Mouse (Mus musculus): ENCODE measurements around the gene Art3.
"Not testable (repeated sequence)": the region's sequence is repeated elsewhere in the genome, so short reads cannot be mapped to it uniquely, and the experiment has no call there.

The Art3 gene

GRCm38 (mm10) chr5:92336743-92337142 is 5.1 kb downstream of the Art3 start:
- DNase-seq (ENCODE audit: low spot score in 2 of 2) = no peak

GRCm38 (mm10) chr5:92340606-92341005 is 9.0 kb downstream of the Art3 start:
- no peak for DNase-seq (ENCODE audit: low spot score in 2 of 2)

DNA sequence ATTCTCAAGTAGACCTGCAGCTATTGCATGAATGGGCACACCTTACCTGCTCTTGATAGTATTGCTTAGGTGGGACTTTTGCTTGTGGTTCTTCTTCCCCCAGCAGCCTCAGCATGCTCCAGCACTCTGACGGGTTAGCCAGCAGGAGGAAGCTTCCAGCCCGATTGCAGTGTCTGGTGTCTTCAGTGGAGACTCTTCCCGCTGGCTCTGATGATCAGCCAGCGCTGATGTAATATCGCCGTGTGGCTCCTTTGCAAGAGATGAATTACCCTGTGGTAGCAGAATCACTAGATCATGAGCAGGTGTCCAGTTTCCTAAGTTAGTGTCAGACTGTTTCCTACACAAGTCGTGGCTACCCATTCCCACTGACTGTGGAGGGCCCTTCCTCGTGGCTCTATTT is 13.4 kb downstream of the Art3 start:
- DNase-seq (ENCODE audit: low spot score in 2 of 2) = no peak

DNA sequence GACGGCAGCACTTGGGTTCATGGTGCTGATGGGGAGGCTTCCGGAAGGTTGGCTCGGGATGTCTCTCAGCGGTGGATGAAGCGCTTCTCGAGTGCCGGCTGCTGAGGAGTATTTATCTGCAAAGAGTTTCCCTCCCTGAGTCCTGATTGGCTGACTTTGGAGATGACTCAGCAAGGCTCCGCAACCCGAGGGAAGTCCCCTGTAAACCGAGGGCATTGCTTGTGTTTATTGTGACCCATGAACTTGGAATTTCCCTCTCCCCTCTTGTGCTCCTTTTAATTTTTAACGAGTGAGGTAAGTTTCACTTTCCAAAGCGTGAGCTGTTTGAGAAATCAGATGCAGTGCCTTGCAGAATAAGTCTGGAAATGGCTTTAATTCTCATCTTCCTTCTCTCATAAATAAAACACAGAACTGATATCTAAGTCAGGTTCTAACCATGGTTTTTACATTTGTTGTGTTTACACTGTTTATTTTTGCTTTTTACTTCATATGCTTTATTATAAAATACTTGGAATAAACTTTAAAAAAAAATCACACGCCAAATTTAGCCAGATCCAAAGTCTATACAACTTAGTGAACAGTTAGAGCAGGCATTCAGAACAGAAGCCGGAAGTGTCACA is 17.3 kb downstream of the Art3 start, which contains the start of gene Cxcl10:
Cxcl10 (minus strand) TSS at position 96 of the 620 bp plus-strand sequence.
- peak in 1 of 2 experiments; percentile 28 for DNase-seq (ENCODE audit: low spot score in 2 of 2)

GRCm38 (mm10) chr5:92349731-92350130 is 18.1 kb downstream of the Art3 start:
- DNase-seq (ENCODE audit: low spot score in 2 of 2) = no peak

DNA sequence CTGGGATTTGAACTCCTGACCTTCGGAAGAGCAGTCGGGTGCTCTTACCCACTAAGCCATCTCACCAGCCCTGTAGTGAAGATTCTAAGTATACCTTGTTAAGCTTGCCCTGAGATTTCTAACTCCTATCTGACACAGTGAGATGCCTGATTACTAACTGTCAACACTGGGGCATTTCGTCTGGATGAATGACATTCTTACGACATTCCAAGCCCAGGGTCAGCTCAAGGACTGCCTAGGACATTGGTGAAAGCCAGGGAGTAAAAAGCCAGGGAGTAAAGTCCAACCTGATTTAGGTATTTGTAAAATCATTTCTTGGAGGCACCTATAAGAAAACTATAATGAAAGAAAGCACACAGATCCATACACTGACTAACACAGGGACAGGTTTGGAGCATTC is 21.1 kb downstream of the Art3 start:
- not testable (repeated sequence) for DNase-seq (ENCODE audit: low spot score in 2 of 2)

- DNase-seq (ENCODE audit: low spot score in 2 of 2) = no peak
Measured at GRCm38 (mm10) chr5:92353517-92353916, 21.9 kb downstream of the Art3 start.

- no peak for DNase-seq (ENCODE audit: low spot score in 2 of 2)
Measured at GRCm38 (mm10) chr5:92358033-92358432, 26.4 kb downstream of the Art3 start.

DNA sequence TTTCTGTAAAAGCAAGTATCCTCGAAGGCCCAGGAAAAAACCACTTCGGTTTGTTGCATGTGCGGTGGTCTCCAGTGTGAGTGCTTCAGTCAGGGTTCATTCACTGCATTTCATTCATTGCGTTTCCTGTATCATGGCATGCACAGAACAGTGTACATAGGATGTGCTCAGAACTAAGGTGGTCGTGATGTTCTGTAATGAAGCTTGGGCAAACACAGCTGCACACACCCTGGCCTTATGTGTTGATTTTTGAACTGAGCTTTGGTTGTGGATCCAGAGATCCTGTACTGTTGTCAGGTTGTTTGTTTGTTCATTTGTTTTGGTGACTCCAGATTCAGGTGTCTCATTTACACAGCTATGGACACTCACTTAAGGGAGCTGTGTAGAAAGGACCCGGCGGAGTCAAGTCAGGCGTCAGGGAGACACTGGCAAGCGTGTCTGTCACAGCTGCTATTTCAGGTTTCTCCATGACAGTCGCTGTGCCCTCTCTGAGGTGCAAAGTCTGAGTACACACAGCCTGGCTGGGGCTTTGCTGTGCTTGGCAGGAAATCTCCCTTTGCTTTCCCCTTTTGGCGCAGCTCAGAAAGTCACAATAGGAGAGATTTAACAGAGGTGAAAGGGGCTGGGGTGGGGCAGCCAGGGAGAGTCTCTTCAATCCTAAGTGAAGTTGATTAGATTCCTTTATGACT is 27.3 kb downstream of the Art3 start:
- no peak for DNase-seq (ENCODE audit: low spot score in 2 of 2)

DNA sequence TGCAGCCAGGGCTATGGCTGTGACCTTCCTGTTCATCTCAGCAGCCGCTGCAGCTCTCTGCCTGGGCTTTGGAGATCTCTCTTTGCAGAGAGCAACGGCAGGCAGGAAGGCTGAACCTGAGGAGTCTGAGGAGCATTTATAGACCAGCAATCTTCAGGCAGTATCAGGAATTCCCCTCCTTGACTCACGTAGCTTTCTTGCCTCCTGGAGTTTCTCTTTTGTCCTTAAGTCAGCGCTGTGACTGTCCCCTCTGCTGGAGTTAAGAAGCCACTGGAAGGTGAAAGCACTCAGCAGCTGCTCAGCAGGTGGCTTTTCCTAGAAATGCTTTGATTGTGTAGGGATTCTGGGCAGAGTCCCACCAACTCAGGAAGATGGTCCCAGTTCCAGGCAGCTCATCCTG is 31.6 kb downstream of the Art3 start:
- no peak for DNase-seq (ENCODE audit: low spot score in 2 of 2)

DNA sequence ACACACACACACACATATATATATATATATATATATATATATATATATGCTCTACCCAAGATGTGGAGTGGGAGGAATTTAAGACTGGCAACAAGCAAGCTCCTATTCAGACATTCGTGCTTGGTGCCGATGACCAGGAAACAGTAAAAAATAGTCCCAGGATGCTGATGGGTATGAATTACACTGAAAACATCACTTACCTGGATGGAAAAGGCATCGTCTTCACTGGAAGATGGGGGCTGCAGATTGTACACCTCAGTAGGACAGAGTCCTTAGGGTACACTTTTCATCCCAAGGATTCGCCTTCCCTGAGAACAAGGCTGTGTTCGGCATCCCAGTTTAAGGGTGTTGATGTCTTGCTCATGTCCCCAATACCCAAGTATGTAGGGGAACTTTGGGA is 32.4 kb downstream of the Art3 start:
- no peak for DNase-seq (ENCODE audit: low spot score in 2 of 2)

DNA sequence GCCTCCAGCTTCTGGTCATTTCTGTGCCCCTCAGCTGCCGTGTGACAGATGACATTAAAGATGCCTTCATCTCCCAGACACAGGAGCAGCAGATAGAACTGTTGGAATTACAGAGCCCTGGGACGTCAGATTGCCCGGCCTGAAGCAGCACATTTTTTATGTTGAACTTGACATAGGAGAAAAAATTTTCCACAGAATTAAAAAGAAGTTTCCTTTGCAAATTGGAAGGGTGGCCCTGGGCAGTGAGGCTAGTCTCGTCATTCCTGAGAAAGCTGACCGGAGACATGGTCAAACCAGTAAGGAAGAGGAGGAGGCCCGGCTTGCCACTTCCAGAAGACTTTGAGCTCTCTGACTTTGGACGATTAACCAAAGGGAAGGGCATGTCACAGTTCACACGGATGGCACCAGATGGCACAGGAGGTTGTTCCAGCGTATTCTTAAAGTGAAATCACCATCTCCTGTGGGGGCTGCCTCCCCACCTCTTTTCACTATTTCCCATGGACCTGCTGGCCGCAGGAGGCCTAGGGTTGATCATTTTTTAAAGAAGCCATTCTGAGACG is 33.6 kb downstream of the Art3 start:
- DNase-seq (ENCODE audit: low spot score in 2 of 2) = no peak

DNA sequence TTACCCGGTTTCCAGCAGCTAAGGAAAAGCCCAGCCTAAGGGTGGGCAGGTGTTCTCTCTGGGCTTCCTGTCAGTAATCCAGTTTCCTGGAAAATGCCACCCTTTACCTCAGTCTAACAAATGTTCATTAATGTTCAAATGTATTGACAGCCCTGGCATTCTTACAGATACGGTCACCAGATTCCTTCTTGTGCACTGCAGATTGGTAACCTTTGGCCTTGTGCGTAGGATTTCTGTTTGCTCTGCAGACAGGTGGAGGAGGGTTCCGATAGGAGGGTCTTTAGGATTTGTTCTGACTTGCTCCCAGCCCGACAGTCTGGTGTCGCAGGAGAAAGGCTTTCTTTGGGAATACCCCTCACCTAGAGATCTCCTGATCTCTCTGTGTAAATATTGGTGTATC is 34.9 kb downstream of the Art3 start:
- DNase-seq (ENCODE audit: low spot score in 2 of 2) = no peak

DNA sequence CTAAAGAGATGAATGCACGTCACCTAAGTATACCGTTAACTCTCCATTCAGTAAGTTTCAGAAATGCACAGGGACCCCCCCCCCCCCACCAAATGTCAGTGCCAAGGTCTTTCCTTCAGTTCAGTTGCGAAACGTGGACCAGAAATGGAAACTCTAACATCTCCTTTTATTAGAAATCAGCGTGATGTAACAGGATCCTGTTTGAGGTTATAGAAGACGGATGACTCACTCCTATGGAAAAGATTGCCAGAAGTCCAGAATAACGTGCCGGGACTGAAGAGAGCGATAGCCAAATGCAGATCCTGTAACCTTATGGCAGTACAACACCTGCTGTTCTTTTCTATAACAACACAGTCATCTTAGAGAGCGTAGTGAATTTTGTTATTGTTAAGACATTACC is 36.8 kb downstream of the Art3 start:
- DNase-seq (ENCODE audit: low spot score in 2 of 2) = no peak

DNA sequence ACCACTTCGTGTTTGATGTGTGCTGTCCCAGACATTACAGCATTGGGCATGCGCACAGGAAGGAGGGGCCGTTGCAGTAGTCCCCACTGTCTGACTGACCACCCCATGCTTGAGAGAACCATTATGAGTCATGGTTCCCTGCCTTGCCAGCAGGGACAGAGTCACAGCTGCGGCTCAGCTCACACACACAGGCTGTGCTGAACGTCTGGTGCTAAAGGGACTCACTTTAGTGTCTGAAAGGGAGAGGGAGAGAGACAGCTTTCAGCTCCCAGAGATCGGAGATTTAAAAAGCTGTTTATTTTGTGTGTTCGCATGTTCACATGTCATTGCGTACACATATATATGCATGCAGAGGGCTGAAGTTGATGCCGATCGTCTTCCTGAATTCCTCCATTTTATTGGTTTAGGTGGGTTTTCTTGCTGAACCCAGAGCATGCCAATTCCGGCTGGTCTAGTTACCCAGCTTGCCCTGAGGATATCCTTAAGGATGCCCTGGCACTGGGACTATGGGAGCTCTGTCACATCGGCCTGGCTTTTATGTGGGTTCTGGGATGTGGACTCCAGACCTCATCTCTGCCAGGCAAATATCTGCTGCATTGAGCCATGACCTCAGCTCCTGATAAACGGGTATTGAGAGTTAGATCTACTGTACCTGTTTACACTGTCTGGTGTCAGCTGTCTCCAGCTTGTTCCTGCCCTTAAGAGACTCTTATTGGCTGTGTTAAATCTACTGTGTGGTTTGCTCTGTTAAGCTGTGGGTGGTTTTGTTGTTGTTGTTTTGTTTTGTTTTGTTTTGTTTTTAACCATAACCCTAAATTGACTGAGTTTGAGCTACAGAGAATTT is 37.7 kb downstream of the Art3 start:
- DNase-seq (ENCODE audit: low spot score in 2 of 2) = no peak

DNA sequence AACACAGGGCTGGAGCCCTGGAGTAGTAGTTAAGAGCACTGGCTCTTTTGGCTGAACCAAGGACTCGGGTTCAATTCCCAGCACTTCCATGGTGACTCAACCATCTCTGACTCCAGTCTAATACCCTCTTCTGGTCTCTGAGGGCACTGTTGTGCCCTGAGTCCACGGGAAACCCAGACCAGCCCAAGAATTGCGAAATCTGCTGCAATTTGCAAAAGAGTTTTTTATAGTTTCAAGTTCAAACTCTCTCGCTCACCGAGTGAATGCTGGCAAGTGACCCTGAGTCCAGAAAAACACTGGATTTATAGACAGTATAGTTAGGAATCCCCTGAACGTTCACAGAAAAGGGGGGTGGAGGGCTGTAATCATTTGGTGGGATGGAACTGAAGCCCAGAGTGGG is 38.8 kb downstream of the Art3 start:
- no peak for DNase-seq (ENCODE audit: low spot score in 2 of 2)

DNA sequence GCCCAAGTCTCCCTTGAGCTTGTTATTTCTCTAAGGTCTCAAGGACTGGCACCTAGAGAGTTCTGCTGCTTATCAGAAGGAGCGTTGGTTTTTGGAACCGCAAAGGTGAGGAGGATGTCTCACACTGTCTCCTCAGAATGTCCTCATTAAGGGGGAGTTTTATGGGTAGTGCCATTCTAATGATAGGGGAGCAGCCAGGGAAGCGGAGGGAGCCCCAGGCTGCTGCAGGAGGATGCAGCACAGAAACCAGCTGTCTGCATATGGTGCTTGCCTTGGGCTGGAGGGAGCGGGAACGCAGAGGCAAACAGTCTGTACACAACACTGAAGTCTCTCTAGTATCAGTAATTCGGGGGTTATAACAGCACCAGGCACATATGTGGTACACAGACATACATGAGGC is 39.3 kb downstream of the Art3 start:
- no peak for DNase-seq (ENCODE audit: low spot score in 2 of 2)

DNA sequence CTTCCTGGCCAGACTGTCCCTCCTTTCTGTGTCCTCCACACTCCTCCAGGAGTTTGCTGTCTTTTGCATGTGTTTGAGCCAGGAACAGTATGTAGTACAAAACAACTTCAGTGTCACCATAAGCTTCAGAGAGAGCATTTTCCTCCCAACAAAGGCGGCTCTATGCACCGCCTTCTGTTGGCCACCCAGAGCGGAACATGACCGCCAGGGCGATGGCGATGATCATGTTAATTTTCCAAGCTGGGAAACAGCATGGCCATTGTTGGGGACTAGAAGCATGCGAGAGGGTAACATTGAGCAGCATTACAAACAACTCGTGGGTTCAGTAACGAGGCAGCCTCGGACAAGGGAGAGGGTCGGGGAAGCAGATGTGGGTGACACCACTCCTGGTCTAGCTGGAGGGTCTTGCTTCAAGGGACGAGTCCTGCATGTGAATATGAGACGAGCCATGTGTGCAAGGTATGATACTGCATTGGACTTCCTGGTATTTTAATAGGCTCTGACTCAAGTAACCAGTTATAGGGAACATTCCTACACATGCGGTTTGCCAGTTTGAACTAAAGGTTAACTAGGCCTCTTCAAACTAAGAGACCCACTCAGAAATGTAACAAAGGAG is 39.8 kb downstream of the Art3 start:
- DNase-seq (ENCODE audit: low spot score in 2 of 2) = no peak

- no peak for DNase-seq (ENCODE audit: low spot score in 2 of 2)
Measured at GRCm38 (mm10) chr5:92372605-92373004, 41.0 kb downstream of the Art3 start.

DNA sequence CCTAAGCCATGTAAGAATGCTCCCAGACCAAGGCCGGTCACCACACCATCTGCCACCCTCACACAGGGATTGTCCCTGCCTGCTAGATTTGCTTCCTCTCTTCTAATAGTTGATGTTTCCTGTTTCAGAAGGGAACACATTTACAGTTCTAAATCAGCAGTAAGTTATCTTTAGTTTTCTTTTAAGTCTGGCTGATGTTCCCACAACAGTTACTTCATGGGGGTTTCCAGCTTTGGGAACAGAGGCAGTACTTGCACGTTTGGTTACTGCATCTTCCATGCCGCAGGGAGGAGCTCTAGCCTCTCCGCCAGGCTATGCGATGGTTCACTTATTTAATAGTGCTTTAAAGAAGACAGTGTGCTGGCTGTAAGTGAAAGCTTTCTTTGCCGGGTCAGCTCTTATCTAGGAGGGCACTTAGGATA is 43.1 kb downstream of the Art3 start:
- DNase-seq (ENCODE audit: low spot score in 2 of 2) = no peak

- DNase-seq (ENCODE audit: low spot score in 2 of 2) = no peak
Measured at GRCm38 (mm10) chr5:92375368-92375767, 43.7 kb downstream of the Art3 start.

DNA sequence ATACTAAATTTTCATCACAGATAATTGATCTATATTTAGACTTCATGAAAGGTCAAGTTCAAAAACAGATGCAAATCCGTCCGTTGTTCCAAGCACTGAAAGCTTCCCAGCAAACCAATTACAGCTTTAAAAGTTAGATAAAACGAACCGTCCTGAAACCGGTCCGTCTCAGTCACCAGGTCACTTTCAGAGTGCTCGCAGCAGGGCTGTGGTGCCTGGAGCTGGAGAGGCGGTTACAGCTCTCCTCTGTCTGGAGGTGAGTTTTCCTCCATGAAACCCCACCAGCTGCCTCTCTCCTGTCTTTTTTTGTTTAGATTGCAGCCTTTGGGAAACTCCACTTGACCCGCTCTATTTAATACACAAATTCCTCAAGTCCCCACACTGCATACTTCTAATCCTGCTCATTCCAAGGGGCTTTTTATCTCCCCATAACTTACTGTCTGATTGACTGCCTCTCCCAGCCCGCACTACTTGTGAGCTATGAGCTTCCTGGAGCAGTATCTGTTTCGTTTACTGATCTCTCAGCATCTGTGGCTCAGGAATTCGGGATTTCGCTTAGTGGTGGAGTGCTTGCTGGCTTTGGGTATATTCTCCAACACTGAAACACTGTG is 45.3 kb downstream of the Art3 start:
- no peak for DNase-seq (ENCODE audit: low spot score in 2 of 2)

All from frontal cortex, postnatal 14 days (tissue).